Mouse (Mus musculus) kidney, adult 2 months (tissue): ENCODE results near the gene Fpr1. TPM values are rescaled to one million over a fixed set of nuclear protein-coding genes. Genes with fewer than 3 reads are reported as not detected.
"Not testable (repeated sequence)": the region's sequence is repeated elsewhere in the genome, so short reads cannot be mapped to it uniquely, and the experiment has no call there.

ENCODE experiments used
- DNase-seq: peaks from one replicate; pipeline ENCODE4 v3.0.0; 2021
- H3K27ac ChIP-seq: fragments of 200-500 bp; 2 replicates; pipeline ENCODE4 v1.5.1; 2012; ENCODE audit warnings: low read depth, low read length, control low read depth, inconsistent platforms; ENCODE audit not compliant: insufficient read depth
- H3K27me3 ChIP-seq: fragments of 200-500 bp; replicated peaks from 2 replicates; pipeline ENCODE4 v1.6.1; 2012; ENCODE audit warnings: mild to moderate bottlenecking, moderate library complexity, low read length, inconsistent platforms; ENCODE audit not compliant: control insufficient read depth, insufficient read depth
- H3K36me3 ChIP-seq: fragments of 200-500 bp; 2 replicates; pipeline ENCODE4 v1.6.1; 2012; ENCODE audit warnings: mild to moderate bottlenecking, moderate library complexity, low read length, inconsistent platforms; ENCODE audit not compliant: control insufficient read depth, insufficient read depth
- H3K4me1 ChIP-seq: fragments of 200-500 bp; 2 replicates; pipeline ENCODE4 v1.6.1; 2011; ENCODE audit warnings: low read length; ENCODE audit not compliant: control insufficient read depth, insufficient read depth
- H3K4me3 ChIP-seq: fragments of 200-500 bp; 2 replicates; pipeline ENCODE4 v1.5.1; 2011; ENCODE audit warnings: mild to moderate bottlenecking, low read depth, low read length, control low read depth; ENCODE audit not compliant: insufficient read depth
- CTCF ChIP-seq: fragments of 200-500 bp; conservative IDR thresholded peaks from 2 replicates; pipeline ENCODE4 v1.5.1; 2011; ENCODE audit warnings: low read depth, mild to moderate bottlenecking, control low read depth, low read length, moderate library complexity, mixed read lengths; ENCODE audit not compliant: insufficient read depth, insufficient read length
- POLR2A ChIP-seq: fragments of 200-500 bp; IDR thresholded peaks from one replicate; pipeline ENCODE4 v1.6.1; 2011; ENCODE audit warnings: low read depth, low read length, control low read depth
- WGBS: fragments of 180-500 bp; shearing (Covaris S2); methylation state at CpG from one replicate; pipeline ENCODE4 v1.1.7; 2018; 5-methylcytosine and 5-hydroxymethylcytosine counted together
- polyA plus RNA-seq: library from polyadenylated mRNA; depleted of rRNA; stranded (reverse); fragments of >200 nt; gene quantifications from 2 replicates; pipeline ENCODE4 v1.2.3, GENCODE M21; 2012; rRNA removed

The Fpr1 gene
- polyA plus RNA-seq: 0.07 TPM in 1 of 2 replicates, not detected in the other

- DNase-seq: no peak
- Histone ChIP-seq H3K4me1 (no peaks in the 10 kb centered on the region), H3K36me3 (no peaks in the 10 kb centered on the region), H3K4me3 (no peak within 1 kb of the TSS), H3K27ac (no peak within 1 kb of the TSS), H3K27me3 (no peaks in the 10 kb centered on the region)
- 57% methylated on average over 1 of the region's 1 CpGs for WGBS
- TF ChIP-seq POLR2A (no peak), CTCF (no peak)
These were observed at the start of gene Fpr1 for GRCm38 (mm10) chr17:17883840-17884239. Gene Fpr1, minus strand, starts transcription at chr17:17883940.

- TF ChIP-seq CTCF (no peak), POLR2A (no peak)
- H3K27me3 ChIP-seq: no peaks in the 10 kb centered on the region
- DNase-seq: no peak
- H3K36me3 ChIP-seq: no peaks in the 10 kb centered on the region
- no peak overlapping the region for H3K27ac ChIP-seq
- H3K4me1 ChIP-seq: no peaks in the 10 kb centered on the region
- H3K4me3 ChIP-seq: no peak overlapping the region
These were observed 34.0 kb upstream of the Fpr1 start for GRCm38 (mm10) chr17:17917782-17918181.

GRCm38 (mm10) chr17:17917376-17917775, 33.6 kb upstream of the Fpr1 start:
- TF ChIP-seq POLR2A (no peak), CTCF (no peak)
- WGBS: 98% methylated on average over 1 of the region's 1 CpGs
- no peak for DNase-seq
- no peak overlapping the region for H3K4me3 ChIP-seq
- no peaks in the 10 kb centered on the region for H3K4me1 ChIP-seq
- H3K27ac ChIP-seq: no peak overlapping the region
- no peaks in the 10 kb centered on the region for H3K36me3 ChIP-seq
- no peaks in the 10 kb centered on the region for H3K27me3 ChIP-seq

- H3K27ac ChIP-seq, H3K4me1 ChIP-seq, H3K36me3 ChIP-seq, DNase-seq, H3K4me3 ChIP-seq, H3K27me3 ChIP-seq: not testable (repeated sequence)
- 89% methylated on average over 8 of the region's 8 CpGs for WGBS
These were observed 28.9 kb upstream of the Fpr1 start for GRCm38 (mm10) chr17:17912618-17913017.

GRCm38 (mm10) chr17:17909636-17910421, 26.1 kb upstream of the Fpr1 start:
- Histone ChIP-seq H3K27me3 (no peaks in the 10 kb centered on the region), H3K27ac (no peak overlapping the region), H3K4me3 (peak overlapping the region; percentile 59), H3K4me1 (no peaks in the 10 kb centered on the region), H3K36me3 (no peaks in the 10 kb centered on the region)
- TF ChIP-seq CTCF (no peak), POLR2A (no peak)
- WGBS: 13% methylated on average over 51 of the region's 51 CpGs
- peak; percentile 83 for DNase-seq

- TF ChIP-seq POLR2A (no peak), CTCF (no peak)
- no peaks in the 10 kb centered on the region for H3K27me3 ChIP-seq
- H3K36me3 ChIP-seq: no peaks in the 10 kb centered on the region
- H3K4me1 ChIP-seq: no peaks in the 10 kb centered on the region
- H3K27ac ChIP-seq: no peak overlapping the region
- 98% methylated on average over 1 of the region's 1 CpGs for WGBS
- DNase-seq: peak; percentile 2
- H3K4me3 ChIP-seq: no peak overlapping the region
These were observed 17.0 kb upstream of the Fpr1 start for GRCm38 (mm10) chr17:17900768-17901167.

- no peak overlapping the region for H3K4me3 ChIP-seq
- H3K4me1 ChIP-seq: no peaks in the 10 kb centered on the region
- H3K27me3 ChIP-seq: no peaks in the 10 kb centered on the region
- H3K27ac ChIP-seq: no peak overlapping the region
- 71% methylated on average over 2 of the region's 2 CpGs for WGBS
- TF ChIP-seq CTCF (no peak), POLR2A (no peak)
- no peaks in the 10 kb centered on the region for H3K36me3 ChIP-seq
- no peak for DNase-seq
These were observed 15.5 kb upstream of the Fpr1 start for GRCm38 (mm10) chr17:17899268-17899667.
